In the genomic region with DNA sequence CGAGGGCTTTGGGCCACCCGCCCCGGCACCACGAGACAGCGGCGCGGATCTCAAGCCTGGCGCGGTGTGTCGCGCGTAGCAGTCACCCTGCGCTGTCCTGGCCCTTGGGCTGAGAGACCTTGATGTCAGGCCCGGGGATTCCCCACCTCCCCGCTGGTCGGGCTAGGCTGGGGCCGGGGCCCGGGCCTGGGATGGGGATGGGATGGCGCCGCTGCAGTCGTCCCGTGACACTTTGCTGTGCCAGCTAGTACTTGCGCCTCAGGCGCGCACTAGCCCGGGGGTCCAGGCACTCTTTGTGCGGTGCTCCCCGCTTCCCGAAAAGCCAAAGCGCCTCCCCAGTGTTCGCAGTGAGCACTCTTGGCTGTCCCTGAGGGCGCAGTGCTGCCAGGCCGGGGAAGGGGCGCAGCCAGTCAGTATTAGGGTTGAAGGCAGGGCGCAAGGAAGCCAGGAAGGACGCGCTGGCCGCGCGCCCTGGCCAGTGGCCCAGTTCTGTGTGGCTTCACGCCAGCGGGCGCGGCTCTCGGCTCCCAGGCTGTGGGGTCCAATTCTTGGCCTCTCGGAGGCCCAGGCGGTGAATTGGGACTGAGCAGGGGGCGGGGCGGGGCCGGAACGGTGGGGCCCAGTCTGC, we compare ENCODE assay signal across 8 mouse cellular contexts. TPM values are rescaled to one million over a fixed set of nuclear protein-coding genes. Genes with fewer than 3 reads are reported as not detected.
DNase-seq lines count a peak whose midpoint lies in the region; ATAC-seq lines count a peak whose summit lies in the region.

No protein-coding gene starts in this region.

- H3K9me3 ChIP-seq in hindbrain, embryonic 16.5 days (ENCODE audit: control insufficient read depth, low read length) = no peaks in the 10 kb centered on the region

- peak; percentile 84 for ATAC-seq in hindbrain, embryonic 16.5 days

- H3K27ac ChIP-seq in hindbrain, embryonic 16.5 days (ENCODE audit: low read depth, low read length) = peak overlapping the region; percentile 86

- H3K9ac ChIP-seq in hindbrain, embryonic 16.5 days (ENCODE audit: low read depth, low read length) = peak overlapping the region; percentile 69

- DNase-seq in ZHBTc4 (ENCODE audit: low read depth, low spot score) = peak; percentile 55
- DNase-seq in cerebellum, postnatal 25 days = peak; percentile 89 to 90
- DNase-seq in gastrocnemius, adult 8-10 months (ENCODE audit: low spot score in 2 of 2) = peak; percentile 86 to 89
- peak; percentile 55 to 73 for DNase-seq in left cerebral cortex, adult 18-20 months (ENCODE audit: low spot score in 2 of 2)
- peak; percentile 88 for DNase-seq in lung, postnatal 14 days
- DNase-seq in right cerebral cortex, postnatal 14 days = peak; percentile 65
- DNase-seq in c-Kit-positive CD71-positive TER-119-positive erythroid progenitor cells, embryonic 14.5 days (ENCODE audit: low spot score) = no peak

- peak overlapping the region; percentile 41 for H3K4me3 ChIP-seq in hindbrain, embryonic 16.5 days (ENCODE audit: low read length)

- WGBS in hindbrain, embryonic 16.5 days = 9% methylated on average over 51 of the region's 51 CpGs

- H3K4me2 ChIP-seq in hindbrain, embryonic 16.5 days (ENCODE audit: low read length) = peak overlapping the region; percentile 57

- peaks cover 19% of the 10 kb centered on the region for H3K36me3 ChIP-seq in hindbrain, embryonic 16.5 days (ENCODE audit: control insufficient read depth, insufficient read depth, low read length)

- peaks cover 63% of the 10 kb centered on the region for H3K4me1 ChIP-seq in hindbrain, embryonic 16.5 days (ENCODE audit: control insufficient read depth, insufficient read depth, low read depth, low read length)

- H3K27me3 ChIP-seq in hindbrain, embryonic 16.5 days (replicated peaks; ENCODE audit: control insufficient read depth, insufficient read depth, low read length) = no peaks in the 10 kb centered on the region

RNA-seq across cellular contexts. Expression of gene 2700081O15Rik, which starts 5.7 kb away (rescaled TPM):
- total RNA-seq in gastrocnemius, adult 8-10 months (2022) = 1 to 10 TPM; 3.1 to 4.1 (median 3.8) TPM
- polyA plus RNA-seq in hindbrain, embryonic 16.5 days (2015; fragmentation: Nextera tagmentation; extraction: Ambion mirVana) = 11.2 and 12.4 TPM in 2 replicates
- 10 to 100 TPM; 29.5 to 31.1 TPM for total RNA-seq in left cerebral cortex, adult 18-20 months (2021)

RNA-seq across cellular contexts. Expression of gene Spindoc, which starts 40.3 kb away (rescaled TPM):
- total RNA-seq in gastrocnemius, adult 8-10 months (2022) = 1 to 10 TPM; 6.8 to 8.6 (median 7.3) TPM
- polyA plus RNA-seq in hindbrain, embryonic 16.5 days (2015; fragmentation: Nextera tagmentation; extraction: Ambion mirVana) = 23.4 and 34.0 TPM in 2 replicates
- 10 to 100 TPM; 29.1 to 30.8 TPM for total RNA-seq in left cerebral cortex, adult 18-20 months (2021)

RNA-seq across cellular contexts. Expression of gene Rtn3, which starts 59.9 kb away (rescaled TPM):
- total RNA-seq in gastrocnemius, adult 8-10 months (2022) = 10 to 100 TPM; 26.8 to 30.2 (median 27.1) TPM
- polyA plus RNA-seq in hindbrain, embryonic 16.5 days (2015; fragmentation: Nextera tagmentation; extraction: Ambion mirVana) = 693 and 702 TPM in 2 replicates
- total RNA-seq in left cerebral cortex, adult 18-20 months (2021) = 100 to 1,000 TPM; 828 to 858 TPM

Comparison
In these comparisons a context has a peak if more than half of its experiments do, and no peak if none do; other contexts are left out.
1. RNA of gene 2700081O15Rik, which starts 5.7 kb away (total RNA-seq): 29.5 to 31.1 TPM in left cerebral cortex, adult 18-20 months; 3.1 to 4.1 TPM in gastrocnemius, adult 8-10 months; every median in the first group is over 4 times any median in the second.
2. RNA of gene Rtn3, which starts 59.9 kb away (total RNA-seq): 828 to 858 TPM in left cerebral cortex, adult 18-20 months; 26.8 to 30.2 TPM in gastrocnemius, adult 8-10 months; every median in the first group is over 10 times any median in the second.